Mouse (Mus musculus) kidney, adult 2 months (tissue): ENCODE measurements at regions not wholly inside any gene's neighbourhood (a gene's known extent, or its start where the extent isn't known, plus 50 kb on each side); places are given as distances from the start of the nearest gene placed in this dataset.

Experiments used
- DNase-seq: peaks from one replicate; pipeline ENCODE4 v3.0.0; 2021
- H3K27ac ChIP-seq: fragments of 200-500 bp; 2 replicates; pipeline ENCODE4 v1.5.1; 2012; ENCODE audit warnings: low read depth, low read length, control low read depth, inconsistent platforms; ENCODE audit not compliant: insufficient read depth
- H3K27me3 ChIP-seq: fragments of 200-500 bp; replicated peaks from 2 replicates; pipeline ENCODE4 v1.6.1; 2012; ENCODE audit warnings: mild to moderate bottlenecking, moderate library complexity, low read length, inconsistent platforms; ENCODE audit not compliant: control insufficient read depth, insufficient read depth
- H3K36me3 ChIP-seq: fragments of 200-500 bp; 2 replicates; pipeline ENCODE4 v1.6.1; 2012; ENCODE audit warnings: mild to moderate bottlenecking, moderate library complexity, low read length, inconsistent platforms; ENCODE audit not compliant: control insufficient read depth, insufficient read depth
- H3K4me1 ChIP-seq: fragments of 200-500 bp; 2 replicates; pipeline ENCODE4 v1.6.1; 2011; ENCODE audit warnings: low read length; ENCODE audit not compliant: control insufficient read depth, insufficient read depth
- H3K4me3 ChIP-seq: fragments of 200-500 bp; 2 replicates; pipeline ENCODE4 v1.5.1; 2011; ENCODE audit warnings: mild to moderate bottlenecking, low read depth, low read length, control low read depth; ENCODE audit not compliant: insufficient read depth
- CTCF ChIP-seq: fragments of 200-500 bp; conservative IDR thresholded peaks from 2 replicates; pipeline ENCODE4 v1.5.1; 2011; ENCODE audit warnings: low read depth, mild to moderate bottlenecking, control low read depth, low read length, moderate library complexity, mixed read lengths; ENCODE audit not compliant: insufficient read depth, insufficient read length
- POLR2A ChIP-seq: fragments of 200-500 bp; IDR thresholded peaks from one replicate; pipeline ENCODE4 v1.6.1; 2011; ENCODE audit warnings: low read depth, low read length, control low read depth
- WGBS: fragments of 180-500 bp; shearing (Covaris S2); methylation state at CpG from one replicate; pipeline ENCODE4 v1.1.7; 2018; 5-methylcytosine and 5-hydroxymethylcytosine counted together

- WGBS: 66% methylated on average over 9 of the region's 9 CpGs
- TF ChIP-seq POLR2A (no peak), CTCF (no peak)
- Histone ChIP-seq H3K4me1 (peaks cover 13% of the 10 kb centered on the region; the same call in 1 of the 2 replicates), H3K36me3 (no peaks in the 10 kb centered on the region), H3K27ac (peak overlapping the region; percentile 48; the same call in 1 of the 2 replicates), H3K4me3 (no peak overlapping the region), H3K27me3 (no peaks in the 10 kb centered on the region)
- DNase-seq: peak; percentile 80
Measured at GRCm38 (mm10) chr9:120721451-120722123, 150.3 kb downstream of the Rpl14 start.

- no peak for TF ChIP-seq CTCF
- no peak for TF ChIP-seq POLR2A
- no peak for DNase-seq
- 84% methylated on average over 5 of the region's 5 CpGs for WGBS
- H3K4me3 ChIP-seq: no peak overlapping the region
- no peaks in the 10 kb centered on the region for H3K27me3 ChIP-seq
- no peaks in the 10 kb centered on the region for H3K36me3 ChIP-seq
- no peak overlapping the region for H3K27ac ChIP-seq
- peaks cover 13% of the 10 kb centered on the region; the same call in 1 of the 2 replicates for H3K4me1 ChIP-seq
Measured at GRCm38 (mm10) chr9:120723026-120723425, 151.8 kb downstream of the Rpl14 start.

GRCm38 (mm10) chr9:120731952-120732622 is 160.8 kb downstream of the Rpl14 start:
- H3K36me3 ChIP-seq: no peaks in the 10 kb centered on the region
- 62% methylated on average over 8 of the region's 8 CpGs for WGBS
- no peak overlapping the region for H3K4me3 ChIP-seq
- no peaks in the 10 kb centered on the region for H3K27me3 ChIP-seq
- no peaks in the 10 kb centered on the region for H3K4me1 ChIP-seq
- DNase-seq: peak; percentile 77
- H3K27ac ChIP-seq: no peak overlapping the region
- TF ChIP-seq CTCF (no peak), POLR2A (no peak)

- H3K4me1 ChIP-seq: no peaks in the 10 kb centered on the region
- no peak for DNase-seq
- no peaks in the 10 kb centered on the region for H3K36me3 ChIP-seq
- no peak overlapping the region for H3K4me3 ChIP-seq
- H3K27me3 ChIP-seq: no peaks in the 10 kb centered on the region
- no peak for TF ChIP-seq CTCF
- TF ChIP-seq POLR2A: no peak
- H3K27ac ChIP-seq: no peak overlapping the region
- 76% methylated on average over 14 of the region's 14 CpGs for WGBS
Measured at GRCm38 (mm10) chr9:120732650-120733293, 161.5 kb downstream of the Rpl14 start.

- 63% methylated on average over 11 of the region's 11 CpGs for WGBS
- peak; percentile 58 for DNase-seq
- Histone ChIP-seq H3K27ac (peak overlapping the region; percentile 24; the same call in 1 of the 2 replicates), H3K4me3 (no peak overlapping the region), H3K27me3 (no peaks in the 10 kb centered on the region), H3K4me1 (no peaks in the 10 kb centered on the region), H3K36me3 (no peaks in the 10 kb centered on the region)
- TF ChIP-seq POLR2A: no peak
- peak; percentile 23; the same call in 1 of the 2 replicates for TF ChIP-seq CTCF
Measured at GRCm38 (mm10) chr9:120733681-120734465, 162.6 kb downstream of the Rpl14 start.

GRCm38 (mm10) chr9:120735217-120735616 is 164.0 kb downstream of the Rpl14 start:
- WGBS: 67% methylated on average over 7 of the region's 7 CpGs
- TF ChIP-seq POLR2A (no peak), CTCF (no peak)
- no peaks in the 10 kb centered on the region for H3K36me3 ChIP-seq
- no peaks in the 10 kb centered on the region for H3K27me3 ChIP-seq
- no peak overlapping the region for H3K27ac ChIP-seq
- H3K4me1 ChIP-seq: peaks cover 5% of the 10 kb centered on the region
- DNase-seq: no peak
- no peak overlapping the region for H3K4me3 ChIP-seq

GRCm38 (mm10) chr9:120737956-120738355 is 166.7 kb downstream of the Rpl14 start:
- no peak overlapping the region for H3K4me3 ChIP-seq
- no peaks in the 10 kb centered on the region for H3K27me3 ChIP-seq
- H3K27ac ChIP-seq: no peak overlapping the region
- TF ChIP-seq CTCF (no peak), POLR2A (no peak)
- peak; percentile 41 for DNase-seq
- WGBS: 42% methylated on average over 1 of the region's 1 CpGs
- H3K4me1 ChIP-seq: peaks cover 5% of the 10 kb centered on the region
- no peaks in the 10 kb centered on the region for H3K36me3 ChIP-seq
